Mouse (Mus musculus): ENCODE results near the gene Bola3. TPM values are rescaled to one million over a fixed set of nuclear protein-coding genes. Genes with fewer than 3 reads are reported as not detected.
A peak's percentile ranks its signal among the peaks of the same experiment; 100 is the strongest.

Gene Bola3
- 204 and 248 TPM in 2 replicates for polyA plus RNA-seq (2015; fragmentation: Nextera tagmentation; extraction: Ambion mirVana)

GRCm38 (mm10) chr6:83348873-83349272 is at the start of gene Bola3:
Bola3 (plus strand) TSS chr6:83349147.
- WGBS (ENCODE audit: insufficient replicate concordance) = 37% methylated on average over 6 of the region's 6 CpGs
- H3K9me3 ChIP-seq (replicated peaks) = no peaks in the 10 kb centered on the region
- peak within 1 kb of the TSS; percentile 87 for H3K4me3 ChIP-seq (replicated peaks)
- peak within 1 kb of the TSS; percentile 77 for H3K4me2 ChIP-seq
- peak within 1 kb of the TSS; percentile 98 for H3K27ac ChIP-seq (replicated peaks)
- peak within 1 kb of the TSS; percentile 96 for H3K9ac ChIP-seq
- peaks cover 33% of the 10 kb centered on the region for H3K36me3 ChIP-seq (replicated peaks)
- no peak for ATAC-seq (ENCODE audit: insufficient read depth)
- peaks cover 53% of the 10 kb centered on the region for H3K4me1 ChIP-seq (replicated peaks)
- H3K27me3 ChIP-seq = no peaks in the 10 kb centered on the region

GRCm38 (mm10) chr6:83300447-83301229 is 48.3 kb upstream of the Bola3 start:
- H3K27ac ChIP-seq (replicated peaks) = no peak overlapping the region
- 59% methylated on average over 7 of the region's 7 CpGs for WGBS (ENCODE audit: insufficient replicate concordance)
- peaks cover 20% of the 10 kb centered on the region for H3K36me3 ChIP-seq (replicated peaks)
- no peaks in the 10 kb centered on the region for H3K4me1 ChIP-seq (replicated peaks)
- H3K4me3 ChIP-seq (replicated peaks) = no peak overlapping the region
- no peak overlapping the region for H3K9ac ChIP-seq
- no peak for ATAC-seq (ENCODE audit: insufficient read depth)
- no peaks in the 10 kb centered on the region for H3K9me3 ChIP-seq (replicated peaks)
- H3K4me2 ChIP-seq = no peak overlapping the region
- peaks cover 3% of the 10 kb centered on the region; the same call in 1 of the 2 replicates for H3K27me3 ChIP-seq

GRCm38 (mm10) chr6:83301294-83301693 is 47.7 kb upstream of the Bola3 start:
- no peak for ATAC-seq (ENCODE audit: insufficient read depth)
- 79% methylated on average over 2 of the region's 2 CpGs for WGBS (ENCODE audit: insufficient replicate concordance)
- Histone ChIP-seq H3K4me2 (no peak overlapping the region), H3K27ac (replicated peaks) (no peak overlapping the region), H3K4me3 (replicated peaks) (no peak overlapping the region), H3K27me3 (peaks cover 3% of the 10 kb centered on the region; the same call in 1 of the 2 replicates), H3K9me3 (replicated peaks) (no peaks in the 10 kb centered on the region), H3K36me3 (replicated peaks) (peaks cover 26% of the 10 kb centered on the region), H3K4me1 (replicated peaks) (no peaks in the 10 kb centered on the region), H3K9ac (no peak overlapping the region)

- Histone ChIP-seq H3K4me3 (replicated peaks) (no peak overlapping the region), H3K36me3 (replicated peaks) (peaks cover 36% of the 10 kb centered on the region), H3K27me3 (peaks cover 3% of the 10 kb centered on the region; the same call in 1 of the 2 replicates), H3K9me3 (replicated peaks) (no peaks in the 10 kb centered on the region), H3K27ac (replicated peaks) (no peak overlapping the region), H3K9ac (no peak overlapping the region), H3K4me1 (replicated peaks) (no peaks in the 10 kb centered on the region), H3K4me2 (no peak overlapping the region)
- WGBS (ENCODE audit: insufficient replicate concordance) = 79% methylated on average over 5 of the region's 5 CpGs
- ATAC-seq (ENCODE audit: insufficient read depth) = no peak
Observed at GRCm38 (mm10) chr6:83302264-83302663, 46.7 kb upstream of the Bola3 start.

DNA sequence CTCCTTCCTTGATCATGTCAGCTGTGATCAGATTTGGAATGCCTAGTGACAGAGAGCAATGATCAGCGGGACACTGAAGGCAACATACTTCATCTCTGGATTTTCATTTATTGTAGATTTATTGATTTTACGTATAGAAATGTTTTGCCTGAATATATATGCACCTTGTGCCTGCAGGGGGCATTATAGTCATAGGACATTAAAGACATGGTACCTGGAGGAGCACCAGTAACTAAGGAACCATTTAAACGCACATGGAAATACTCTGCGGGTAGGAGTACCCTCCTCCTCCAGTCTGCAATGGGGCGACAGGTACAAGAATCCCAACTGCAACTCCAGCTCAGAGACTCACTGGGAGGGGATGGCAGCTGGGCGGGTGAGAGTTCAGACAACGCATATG is 39.9 kb upstream of the Bola3 start:
- Histone ChIP-seq H3K9ac (no peak overlapping the region), H3K27ac (replicated peaks) (no peak overlapping the region), H3K4me1 (replicated peaks) (peaks cover 34% of the 10 kb centered on the region), H3K9me3 (replicated peaks) (no peaks in the 10 kb centered on the region), H3K27me3 (no peaks in the 10 kb centered on the region), H3K4me3 (replicated peaks) (no peak overlapping the region), H3K36me3 (replicated peaks) (peaks cover 95% of the 10 kb centered on the region), H3K4me2 (no peak overlapping the region)
- no peak for ATAC-seq (ENCODE audit: insufficient read depth)
- WGBS (ENCODE audit: insufficient replicate concordance) = 87% methylated on average over 7 of the region's 7 CpGs

DNA sequence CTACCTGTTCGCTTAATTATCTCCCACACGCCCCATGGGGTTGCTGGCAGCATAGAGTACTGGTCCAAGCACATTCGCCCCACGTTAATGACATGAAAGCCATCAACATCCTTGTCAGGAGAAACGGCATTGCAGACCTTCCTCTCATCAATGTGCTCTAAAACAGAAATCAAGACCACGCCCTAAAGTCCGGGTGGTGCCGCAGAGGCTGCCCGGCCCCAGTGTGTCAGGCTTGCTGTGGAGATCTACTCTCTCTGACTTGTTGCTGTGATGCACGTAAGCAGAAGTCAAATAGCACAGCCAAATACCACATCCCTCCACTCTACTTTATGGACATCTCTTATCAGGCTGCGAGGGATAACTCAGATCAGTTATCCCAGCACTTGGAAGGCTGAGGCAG is 37.7 kb upstream of the Bola3 start:
- ATAC-seq (ENCODE audit: insufficient read depth) = no peak
- Histone ChIP-seq H3K4me2 (0 out of 2 replicates have a peak overlapping the region, but pooled peaks have one; percentile 2), H3K9ac (no peak overlapping the region), H3K4me3 (replicated peaks) (no peak overlapping the region), H3K9me3 (replicated peaks) (no peaks in the 10 kb centered on the region), H3K4me1 (replicated peaks) (peaks cover 54% of the 10 kb centered on the region), H3K27me3 (no peaks in the 10 kb centered on the region), H3K36me3 (replicated peaks) (peaks cover 73% of the 10 kb centered on the region), H3K27ac (replicated peaks) (no peak overlapping the region)
- 62% methylated on average over 11 of the region's 11 CpGs for WGBS (ENCODE audit: insufficient replicate concordance)

- H3K27ac ChIP-seq (replicated peaks) = peak overlapping the region; percentile 56; the same call in 1 of the 2 replicates
- peaks cover 62% of the 10 kb centered on the region for H3K4me1 ChIP-seq (replicated peaks)
- no peaks in the 10 kb centered on the region for H3K9me3 ChIP-seq (replicated peaks)
- WGBS (ENCODE audit: insufficient replicate concordance) = 83% methylated on average over 7 of the region's 7 CpGs
- peaks cover 65% of the 10 kb centered on the region for H3K36me3 ChIP-seq (replicated peaks)
- no peak overlapping the region for H3K4me3 ChIP-seq (replicated peaks)
- H3K9ac ChIP-seq = no peak overlapping the region
- ATAC-seq (ENCODE audit: insufficient read depth) = no peak
- no peaks in the 10 kb centered on the region for H3K27me3 ChIP-seq
- peak overlapping the region; percentile 6; the same call in 1 of the 2 replicates for H3K4me2 ChIP-seq
Observed at GRCm38 (mm10) chr6:83312021-83312420, 36.9 kb upstream of the Bola3 start.

DNA sequence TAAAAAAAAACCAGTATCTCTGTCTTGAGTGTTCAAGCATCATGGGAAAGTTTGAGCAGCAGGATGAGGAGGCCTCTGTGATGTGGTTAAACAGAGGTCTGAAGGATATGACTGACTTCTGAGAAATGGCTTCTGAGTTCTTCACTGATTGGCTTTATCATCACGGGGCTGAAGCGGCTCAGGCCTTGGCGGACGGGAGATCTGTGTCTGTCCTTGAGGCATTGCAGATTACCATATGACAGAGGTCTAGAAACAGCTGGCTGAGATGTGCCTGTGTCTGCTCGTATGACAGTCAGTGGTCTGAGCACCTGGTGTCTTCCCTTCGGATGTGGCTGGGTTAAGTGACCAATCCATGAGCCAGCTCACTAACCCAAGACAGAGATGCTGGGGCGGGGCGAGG is 36.4 kb upstream of the Bola3 start:
- H3K36me3 ChIP-seq (replicated peaks) = peaks cover 60% of the 10 kb centered on the region
- H3K4me1 ChIP-seq (replicated peaks) = peaks cover 62% of the 10 kb centered on the region
- H3K27me3 ChIP-seq = no peaks in the 10 kb centered on the region
- WGBS (ENCODE audit: insufficient replicate concordance) = 33% methylated on average over 8 of the region's 8 CpGs
- H3K4me3 ChIP-seq (replicated peaks) = no peak overlapping the region
- no peaks in the 10 kb centered on the region for H3K9me3 ChIP-seq (replicated peaks)
- peak overlapping the region; percentile 40; the same call in 1 of the 2 replicates for H3K4me2 ChIP-seq
- peak; percentile 22 for ATAC-seq (ENCODE audit: insufficient read depth)
- no peak overlapping the region for H3K9ac ChIP-seq
- H3K27ac ChIP-seq (replicated peaks) = peak overlapping the region; percentile 69

GRCm38 (mm10) chr6:83315293-83315692 is 33.7 kb upstream of the Bola3 start:
- no peaks in the 10 kb centered on the region for H3K9me3 ChIP-seq (replicated peaks)
- H3K4me3 ChIP-seq (replicated peaks) = peak overlapping the region; percentile 88
- peak overlapping the region; percentile 87 for H3K4me2 ChIP-seq
- H3K4me1 ChIP-seq (replicated peaks) = peaks cover 71% of the 10 kb centered on the region
- H3K36me3 ChIP-seq (replicated peaks) = peaks cover 33% of the 10 kb centered on the region
- no peak for ATAC-seq (ENCODE audit: insufficient read depth)
- H3K27me3 ChIP-seq = no peaks in the 10 kb centered on the region
- H3K27ac ChIP-seq (replicated peaks) = peak overlapping the region; percentile 85
- peak overlapping the region; percentile 39 for H3K9ac ChIP-seq

GRCm38 (mm10) chr6:83316022-83316421 is 32.9 kb upstream of the Bola3 start:
- H3K4me1 ChIP-seq (replicated peaks) = peaks cover 66% of the 10 kb centered on the region
- H3K9me3 ChIP-seq (replicated peaks) = no peaks in the 10 kb centered on the region
- peak overlapping the region; percentile 85 for H3K27ac ChIP-seq (replicated peaks)
- H3K4me3 ChIP-seq (replicated peaks) = peak overlapping the region; percentile 88
- peaks cover 26% of the 10 kb centered on the region for H3K36me3 ChIP-seq (replicated peaks)
- H3K27me3 ChIP-seq = no peaks in the 10 kb centered on the region
- H3K4me2 ChIP-seq = peak overlapping the region; percentile 87
- no peak for ATAC-seq (ENCODE audit: insufficient read depth)
- 3% methylated on average over 10 of the region's 10 CpGs for WGBS (ENCODE audit: insufficient replicate concordance)
- peak overlapping the region; percentile 87 for H3K9ac ChIP-seq

DNA sequence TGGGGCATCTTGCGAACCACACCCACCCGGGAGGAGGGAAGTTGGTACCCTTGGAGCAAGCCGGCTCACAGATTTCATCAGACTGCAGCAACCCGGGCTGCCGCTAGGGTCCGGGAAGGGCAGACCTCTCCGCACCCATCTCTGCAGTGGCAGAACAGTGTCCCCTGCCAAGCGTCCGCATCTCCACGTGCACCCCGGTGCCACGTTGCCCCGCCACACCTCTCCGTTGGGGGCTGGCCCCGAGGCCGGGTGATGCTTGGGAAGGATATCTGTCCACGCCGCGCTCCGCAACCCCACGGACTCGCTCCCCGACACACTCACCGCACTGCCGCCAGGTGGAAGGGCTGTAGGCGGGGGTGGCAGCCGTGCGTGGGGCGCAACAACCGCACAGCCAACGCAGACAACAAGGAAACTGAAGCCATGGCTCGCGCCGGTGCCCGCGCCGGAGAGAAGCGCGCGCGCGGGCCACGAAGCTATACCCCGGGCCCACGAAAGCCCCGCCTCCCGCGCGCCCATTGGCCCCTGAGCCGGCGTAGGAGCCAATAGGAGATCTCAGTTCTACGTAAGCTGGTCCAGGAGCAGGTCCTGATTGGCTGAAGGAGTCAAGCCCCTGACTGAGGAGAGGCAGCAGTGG is 31.7 kb upstream of the Bola3 start:
- peak; percentile 97 for ATAC-seq (ENCODE audit: insufficient read depth)
- H3K9me3 ChIP-seq (replicated peaks) = no peaks in the 10 kb centered on the region
- peak overlapping the region; percentile 88 for H3K4me3 ChIP-seq (replicated peaks)
- H3K27ac ChIP-seq (replicated peaks) = peak overlapping the region; percentile 85
- H3K4me2 ChIP-seq = peak overlapping the region; percentile 87
- H3K27me3 ChIP-seq = no peaks in the 10 kb centered on the region
- H3K36me3 ChIP-seq (replicated peaks) = peaks cover 14% of the 10 kb centered on the region
- WGBS (ENCODE audit: insufficient replicate concordance) = under 1% methylated on average over 52 of the region's 52 CpGs
- H3K4me1 ChIP-seq (replicated peaks) = peaks cover 57% of the 10 kb centered on the region
- H3K9ac ChIP-seq = peak overlapping the region; percentile 87
